Mouse (Mus musculus): ENCODE measurements around the gene Kcnip1.

Gene Kcnip1

DNA sequence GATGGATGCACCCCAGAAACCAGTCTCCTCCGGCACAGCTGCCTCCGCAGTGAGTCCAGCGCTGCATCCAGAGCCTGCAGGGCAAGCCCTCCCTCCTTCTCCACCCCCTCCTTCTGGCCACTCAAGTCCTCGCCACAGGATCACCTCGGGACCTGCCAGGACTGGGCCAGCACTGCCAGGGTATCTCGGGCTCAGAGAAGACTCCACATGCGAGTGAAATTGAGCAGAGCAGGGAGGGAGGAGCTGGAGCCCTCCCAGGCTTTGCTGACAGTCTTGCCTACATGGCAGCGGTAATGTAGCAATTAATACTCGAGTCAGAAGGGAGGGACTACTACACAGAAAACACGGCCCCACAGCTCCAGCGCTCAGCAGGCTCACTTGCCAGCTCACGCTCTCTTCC, at the start of gene Kcnip1:
Gene Kcnip1, minus strand, starts transcription at position 215 of the 400 bp plus-strand sequence.
- DNase-seq (ENCODE audit: low read depth, low spot score), result no peak

DNA sequence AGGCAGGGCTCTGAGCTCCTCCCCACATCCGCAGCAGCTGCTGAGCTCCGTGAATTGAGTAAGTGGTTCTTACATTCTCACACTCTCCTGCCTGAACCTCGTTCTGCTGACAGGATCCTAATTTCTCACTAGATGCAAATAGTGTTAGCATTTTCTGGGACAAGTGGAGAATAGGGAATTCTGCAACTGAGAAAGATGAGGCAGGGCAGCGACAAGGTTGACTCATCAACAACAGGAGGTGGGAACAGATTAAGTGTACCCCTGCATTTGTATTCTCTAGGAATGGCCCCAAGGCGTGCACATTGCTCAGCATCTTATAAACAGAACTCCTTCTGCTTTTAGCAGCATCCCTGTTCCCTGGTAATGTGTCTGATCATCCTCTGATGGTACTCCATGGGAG, 47.1 kb upstream of the Kcnip1 start:
- DNase-seq (ENCODE audit: low read depth, low spot score), result no peak

DNA sequence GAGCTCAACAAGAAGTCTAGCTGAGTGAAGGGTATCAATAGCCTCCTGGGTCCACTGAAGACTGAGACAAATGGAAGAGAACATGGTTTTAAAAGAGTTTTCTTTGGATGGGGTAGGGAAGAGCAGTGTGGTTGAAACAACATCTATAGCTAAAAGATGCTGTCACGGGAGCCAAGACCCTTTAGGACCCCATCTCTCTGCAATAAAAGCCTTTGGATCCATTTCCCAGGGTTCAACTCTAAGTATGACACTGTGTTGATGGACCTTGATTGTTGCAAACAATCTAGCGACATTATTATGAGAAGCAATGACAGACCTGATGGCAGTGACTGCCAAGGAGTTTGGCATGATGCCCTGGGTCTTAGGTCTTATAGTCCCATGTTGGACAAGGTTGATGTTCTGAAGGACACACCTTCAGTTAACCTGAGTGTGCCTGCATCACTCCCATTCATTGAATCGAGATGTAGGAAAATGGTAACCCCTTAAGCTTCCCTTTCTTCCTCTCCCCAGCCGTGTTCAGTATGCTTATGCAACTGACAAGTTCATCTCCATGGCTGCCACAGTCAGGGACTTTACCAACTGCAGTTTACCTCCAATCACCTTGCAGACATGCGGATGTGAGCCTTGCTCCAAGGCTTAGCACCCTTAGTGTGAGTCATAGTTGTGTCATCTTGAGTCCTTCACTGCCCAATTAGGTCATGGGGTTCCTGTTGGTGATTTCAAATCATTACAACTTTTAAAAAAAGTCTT, 43.1 kb upstream of the Kcnip1 start:
- DNase-seq (ENCODE audit: low read depth, low spot score), result no peak

DNA sequence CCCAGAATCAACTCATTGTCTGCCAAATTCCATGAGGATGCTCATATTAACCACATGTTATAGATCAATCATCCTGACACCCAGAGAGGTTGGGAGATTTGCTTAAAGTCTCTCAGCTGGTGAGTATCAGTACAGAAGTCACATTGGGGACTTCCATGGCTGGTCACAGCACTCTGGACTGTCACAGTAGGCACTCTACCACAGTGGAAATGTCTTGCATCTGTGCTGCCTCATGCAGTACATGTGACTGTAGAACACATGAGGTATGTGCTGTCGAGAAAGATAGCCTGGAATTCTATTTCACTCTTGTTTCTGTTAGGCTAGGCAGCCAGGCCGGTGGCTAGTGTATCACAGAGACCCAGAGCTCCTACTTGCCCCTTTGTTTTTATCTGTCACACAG, 41.8 kb upstream of the Kcnip1 start:
- DNase-seq (ENCODE audit: low read depth, low spot score), result no peak

DNA sequence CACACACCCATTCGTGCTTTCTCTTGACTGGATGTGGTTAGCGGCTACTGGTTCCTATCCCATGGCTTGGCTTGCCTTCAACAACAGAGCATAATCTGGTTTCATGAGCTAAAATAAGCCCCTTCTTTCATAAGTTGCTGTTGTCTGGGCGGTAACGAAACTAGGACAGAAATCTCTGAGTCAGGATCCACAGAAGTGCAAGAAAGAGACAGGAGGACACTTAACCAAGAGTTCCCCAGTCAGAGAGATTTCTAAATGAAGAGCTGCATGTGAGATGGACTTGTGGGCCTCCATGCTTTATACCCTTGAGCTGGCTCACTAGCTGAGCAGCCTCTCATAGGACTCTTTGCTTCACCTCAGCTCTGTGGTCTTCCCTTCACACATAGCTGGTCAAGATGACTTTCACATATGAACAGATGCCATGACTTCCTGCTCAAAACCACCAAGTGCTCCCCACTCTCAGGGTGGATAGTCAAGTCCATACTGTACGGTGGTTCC, 41.1 kb upstream of the Kcnip1 start:
- DNase-seq (ENCODE audit: low read depth, low spot score), result no peak

DNA sequence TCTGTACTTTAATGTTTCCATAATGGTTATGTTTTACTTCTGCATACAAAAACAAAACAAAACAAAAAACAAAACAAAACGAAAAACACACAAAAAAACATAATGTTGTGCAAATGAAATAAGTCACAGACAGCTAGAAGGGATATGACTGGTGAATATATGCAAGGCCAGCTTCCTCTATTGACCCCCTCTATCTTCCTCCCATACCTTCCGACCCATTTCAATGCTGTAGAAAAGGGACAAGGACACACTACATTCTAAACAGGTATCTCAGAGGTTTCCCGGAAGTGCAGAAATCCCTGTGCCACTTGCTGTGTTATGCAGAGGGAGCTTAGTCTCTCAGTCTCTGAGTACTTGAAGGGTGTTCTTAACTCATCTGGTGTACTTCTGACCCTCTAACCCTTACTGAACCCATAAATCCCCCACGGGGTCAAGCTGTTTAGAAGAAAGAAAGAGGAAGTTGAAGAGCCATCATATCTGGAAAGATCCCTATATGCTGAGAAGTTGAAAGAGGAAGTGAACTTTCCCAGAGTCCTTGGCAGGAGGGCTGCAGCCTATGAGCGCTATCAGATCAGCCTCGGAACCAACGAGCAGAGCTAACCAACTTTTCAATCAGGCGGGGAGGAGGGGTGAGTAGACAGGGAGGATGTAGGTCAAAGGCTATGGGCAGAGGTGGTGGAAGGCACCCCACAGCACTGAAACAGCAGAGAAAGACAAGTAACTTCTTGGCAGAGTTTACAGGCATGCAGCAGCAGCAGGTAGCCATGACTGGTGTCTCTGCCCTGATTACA, 38.3 kb upstream of the Kcnip1 start:
- no peak for DNase-seq (ENCODE audit: low read depth, low spot score)

DNA sequence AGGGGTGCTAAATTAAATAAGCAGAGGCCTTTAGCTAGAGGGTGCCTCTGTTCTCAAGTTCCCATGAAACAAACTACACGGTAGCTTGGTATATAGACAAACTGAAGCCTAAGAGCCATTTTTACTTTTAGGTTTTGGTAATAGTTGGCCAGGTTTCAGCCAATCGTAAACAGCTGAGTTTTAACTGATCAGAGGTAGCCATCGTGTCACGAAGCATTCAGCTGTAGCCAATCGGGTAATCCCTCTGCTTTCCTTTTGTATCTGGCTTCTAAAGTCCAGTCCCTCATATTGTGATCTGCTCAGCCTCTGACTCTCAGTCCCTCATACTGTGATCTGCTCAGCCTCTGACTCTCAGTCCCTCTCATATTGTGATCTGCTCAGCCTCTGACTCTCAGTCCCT, 36.7 kb upstream of the Kcnip1 start:
- DNase-seq (ENCODE audit: low read depth, low spot score), result no peak

DNA sequence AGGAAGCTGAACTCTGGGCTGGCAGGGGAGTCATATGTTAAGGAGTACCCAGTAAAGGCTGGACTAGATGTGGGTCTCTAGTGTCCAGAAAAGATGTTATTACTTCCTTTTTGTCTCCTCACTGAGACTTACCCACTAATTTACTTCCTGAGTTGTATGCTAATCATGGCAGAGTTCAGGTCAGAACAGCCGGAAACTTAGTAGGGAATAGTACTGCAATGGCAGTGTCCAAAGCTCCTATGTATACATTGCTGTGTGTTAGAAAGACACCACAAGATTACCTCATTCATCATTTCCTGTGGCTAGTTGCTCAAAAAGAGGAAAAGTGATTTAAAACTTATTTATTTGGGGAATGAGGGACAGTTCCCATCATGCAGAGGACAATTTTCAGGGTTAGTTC, 32.1 kb upstream of the Kcnip1 start:
- DNase-seq (ENCODE audit: low read depth, low spot score), result no peak

DNA sequence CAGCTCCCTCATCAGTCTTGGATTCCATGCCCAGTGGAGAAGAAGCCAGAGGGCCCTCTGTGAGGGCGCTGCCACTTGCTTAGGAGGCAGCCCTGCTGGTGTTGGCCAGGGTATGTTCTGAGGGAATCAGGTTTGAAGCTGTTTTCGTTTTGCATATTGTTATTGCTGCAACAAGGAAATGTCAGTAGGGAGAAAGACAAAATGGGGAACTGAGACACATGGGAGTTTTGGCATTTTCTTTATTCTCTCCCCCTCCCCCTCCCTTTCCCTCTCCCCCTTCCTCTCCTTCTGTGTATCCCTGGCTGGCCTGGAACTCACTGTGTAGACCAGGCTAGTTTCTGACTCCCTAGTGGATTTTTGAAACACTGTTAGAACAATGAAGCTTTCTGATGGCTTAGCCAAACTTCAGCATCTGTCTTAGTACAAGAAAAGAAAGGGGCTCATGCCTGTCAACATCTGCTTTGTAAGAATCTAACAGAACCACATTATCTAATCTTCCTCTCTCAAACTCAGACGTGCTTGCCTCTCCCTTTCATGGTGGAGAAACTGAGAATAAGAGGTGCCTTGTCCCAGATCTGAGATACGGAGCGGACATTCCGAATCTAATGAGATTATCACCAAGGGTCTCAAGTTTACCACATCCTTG, 19.2 kb upstream of the Kcnip1 start:
- DNase-seq (ENCODE audit: low read depth, low spot score), result no peak

DNA sequence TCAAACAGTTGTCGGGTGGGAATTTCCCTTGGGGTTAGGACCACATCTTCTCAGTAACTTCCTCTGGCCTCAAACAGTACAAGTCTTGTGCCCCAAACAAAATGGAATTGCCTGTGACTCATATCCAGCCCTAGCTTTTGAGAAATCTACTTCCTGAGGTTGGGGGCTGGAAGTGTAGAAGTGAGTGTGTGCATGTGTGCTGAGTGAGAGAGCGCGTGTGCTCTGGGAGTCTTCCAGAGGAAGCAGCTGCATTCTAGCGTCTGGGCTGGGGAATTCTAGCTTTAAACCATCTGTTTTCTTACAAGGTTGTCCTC, 17.9 kb upstream of the Kcnip1 start:
- DNase-seq (ENCODE audit: low read depth, low spot score), result no peak

DNA sequence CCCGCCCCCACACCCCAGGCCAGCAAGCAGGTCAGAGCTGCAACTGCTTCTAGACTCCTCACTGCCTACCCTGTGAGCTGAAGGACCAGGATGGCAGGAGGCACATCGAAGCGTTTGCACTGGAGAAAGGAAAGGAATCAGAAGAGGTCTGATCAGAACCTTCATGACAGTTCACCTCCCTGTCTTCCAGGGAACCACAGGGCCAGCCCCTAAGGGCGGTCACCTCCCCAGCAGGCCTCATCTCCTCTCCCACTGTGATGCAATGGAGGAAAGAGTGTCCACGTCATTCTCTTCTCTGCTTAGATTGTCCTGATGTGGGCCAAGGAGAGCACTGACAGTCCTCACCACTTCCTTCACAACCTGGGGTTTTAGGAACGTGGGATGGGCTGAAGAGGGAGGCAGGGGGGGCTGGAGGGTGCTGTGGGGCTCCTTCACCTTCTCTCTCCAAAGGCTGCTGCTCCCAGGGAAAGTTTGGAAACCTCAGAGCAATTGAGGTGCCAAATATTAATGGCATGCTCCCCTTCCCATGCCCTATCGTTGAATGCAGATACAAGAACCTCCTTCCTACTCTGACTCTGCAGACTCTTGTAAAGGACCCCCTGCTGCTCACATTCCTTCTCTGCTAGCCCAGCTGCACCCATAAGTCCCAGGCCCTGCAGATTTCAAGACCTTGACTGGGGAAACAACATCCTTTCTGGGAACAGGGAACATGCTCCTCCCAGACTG, 17.3 kb upstream of the Kcnip1 start:
- no peak for DNase-seq (ENCODE audit: low read depth, low spot score)

DNA sequence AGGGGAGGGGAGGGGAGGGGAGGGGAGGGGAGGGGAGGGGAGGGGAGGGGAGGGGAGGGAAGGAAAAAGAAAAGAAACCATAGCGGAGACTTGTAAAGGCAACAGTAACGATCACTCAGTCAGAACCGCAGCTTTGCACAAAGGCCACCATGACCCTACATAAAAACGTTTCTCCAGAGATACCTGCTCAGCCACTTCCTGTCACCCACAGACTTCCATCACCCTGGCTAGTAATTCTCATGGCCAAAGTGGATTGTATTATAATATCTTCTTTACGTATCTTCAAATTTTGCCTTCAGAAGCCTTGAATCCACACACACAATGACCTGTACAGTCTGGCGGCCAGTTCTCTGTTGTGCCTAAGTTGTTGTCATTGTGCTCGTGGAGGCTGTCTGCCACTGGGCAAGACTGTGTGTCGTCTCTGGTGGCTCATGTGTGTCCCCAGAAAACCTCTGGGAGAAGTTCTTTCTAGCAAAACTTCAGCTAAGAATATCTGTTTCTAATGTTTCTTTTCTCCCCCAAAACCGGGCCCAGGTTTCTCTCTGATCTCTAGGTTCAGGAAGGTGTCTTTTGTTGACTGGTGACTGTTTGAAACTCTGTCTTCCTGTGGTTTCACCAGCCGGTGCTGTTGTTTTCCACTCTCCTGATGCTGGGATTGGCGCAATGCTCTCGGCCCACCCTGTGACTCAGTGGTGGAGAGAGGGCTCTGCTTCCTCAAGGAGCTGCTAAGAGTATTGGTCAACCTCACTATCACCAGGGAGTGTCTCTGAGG, 16.6 kb upstream of the Kcnip1 start:
- DNase-seq (ENCODE audit: low read depth, low spot score), result no peak

DNA sequence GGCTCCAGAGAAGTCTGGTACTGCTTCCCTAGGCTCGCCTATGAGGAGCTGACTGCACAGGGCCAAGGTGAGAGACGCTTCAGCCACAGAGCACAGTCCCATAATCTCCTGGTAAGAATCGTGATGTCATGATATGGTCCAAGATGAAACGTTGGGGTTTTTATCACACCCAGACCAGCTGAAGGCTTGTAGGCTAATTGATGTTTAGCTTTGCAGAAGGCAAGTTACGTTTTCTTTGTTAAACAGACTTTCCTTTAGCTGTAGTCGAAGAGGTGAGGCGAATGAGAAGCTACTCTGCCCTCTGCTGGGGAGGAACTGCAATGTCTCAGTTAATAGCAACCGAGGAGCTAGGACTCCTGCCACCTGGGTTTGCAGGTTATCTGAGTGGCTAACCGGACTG, 15.8 kb upstream of the Kcnip1 start:
- DNase-seq (ENCODE audit: low read depth, low spot score), result peak; percentile 7

DNA sequence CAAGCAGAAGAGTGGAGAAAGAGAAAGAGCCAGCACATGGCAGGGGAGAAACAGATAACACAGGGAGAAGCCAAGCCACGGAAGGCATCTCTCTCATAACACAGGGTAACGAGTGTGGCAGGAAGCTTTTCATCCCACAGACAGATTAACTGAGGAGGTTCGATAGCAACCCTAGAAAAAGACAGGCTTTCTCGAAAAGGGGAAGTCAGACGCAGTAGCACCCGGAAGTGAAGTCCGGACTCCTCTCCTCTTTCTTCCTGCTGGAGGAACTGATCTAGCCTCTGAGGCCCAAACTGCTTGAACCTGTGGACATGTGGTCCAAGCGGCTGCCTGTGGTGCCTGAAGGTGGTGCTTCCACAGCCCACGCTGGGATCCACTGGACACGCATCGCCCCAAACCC, 15.3 kb upstream of the Kcnip1 start:
- no peak for DNase-seq (ENCODE audit: low read depth, low spot score)

DNA sequence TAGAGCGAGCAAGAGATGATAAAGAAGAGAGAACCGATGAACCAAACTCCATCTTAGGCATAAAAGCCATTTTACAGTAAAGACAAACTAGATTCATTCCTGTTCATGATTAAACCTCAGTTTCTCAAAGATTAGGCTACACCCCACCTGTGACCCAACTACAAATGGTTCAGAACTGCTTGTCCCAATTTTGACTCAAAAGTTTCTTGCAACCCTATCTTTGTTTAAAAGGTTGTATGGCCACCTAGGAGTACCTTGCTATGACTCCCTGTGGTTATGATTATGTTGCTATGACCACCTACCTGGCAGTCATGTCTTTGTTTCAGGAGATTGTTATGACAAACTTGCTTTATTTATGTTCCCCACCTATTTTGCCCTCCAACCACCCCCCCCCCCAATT, 14.7 kb upstream of the Kcnip1 start:
- DNase-seq (ENCODE audit: low read depth, low spot score), result no peak

DNA sequence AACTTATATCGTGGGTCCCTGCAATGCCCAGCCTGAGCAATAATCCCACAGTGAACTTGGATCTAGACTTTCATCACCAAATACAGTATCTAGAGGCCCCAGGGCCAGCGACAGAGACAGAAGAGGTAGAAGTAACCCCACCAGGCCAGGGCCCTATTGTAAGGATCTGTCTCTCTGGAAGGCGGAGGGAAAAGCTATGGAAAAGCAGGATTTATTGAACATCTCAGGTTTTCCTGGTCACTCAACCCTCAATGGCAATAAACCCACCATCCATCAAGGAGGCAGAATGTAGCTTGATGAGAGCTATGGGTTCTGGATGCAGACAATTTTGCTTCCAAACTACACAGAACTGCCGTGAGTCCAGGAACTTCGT, 9.6 kb upstream of the Kcnip1 start:
- no peak for DNase-seq (ENCODE audit: low read depth, low spot score)

DNA sequence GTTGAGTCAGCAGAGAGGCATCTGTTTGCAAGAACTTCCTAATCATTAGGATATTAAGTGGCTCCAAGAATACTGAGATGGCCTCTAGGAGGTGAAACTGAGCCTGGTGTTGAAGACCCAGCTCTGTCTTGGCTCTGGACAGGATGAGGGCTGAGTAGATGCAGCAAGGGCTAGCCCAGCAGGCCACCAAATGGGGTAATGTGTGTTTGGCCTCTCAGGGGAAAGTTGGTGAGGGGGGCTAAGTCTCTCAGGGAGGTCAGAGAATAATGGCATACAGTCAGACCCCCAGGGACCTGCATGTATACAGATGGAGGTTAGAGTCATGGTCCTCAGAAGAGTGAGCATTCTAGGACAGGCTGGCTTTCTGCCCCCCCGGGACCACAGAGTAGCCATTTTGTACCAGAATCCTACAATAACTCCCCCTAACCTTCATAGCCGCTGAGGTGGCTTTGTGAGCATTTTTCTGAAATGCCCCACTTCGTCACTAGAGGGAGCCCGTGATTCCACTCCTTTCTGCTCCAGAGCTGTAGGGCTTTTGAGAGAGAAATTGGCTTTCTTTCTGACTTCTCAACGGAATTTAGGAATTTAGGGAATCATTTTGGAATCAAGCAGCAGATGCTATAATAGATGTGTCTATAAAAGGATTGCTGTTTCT, 9.1 kb upstream of the Kcnip1 start:
- peak; percentile 52 for DNase-seq (ENCODE audit: low read depth, low spot score)

DNA sequence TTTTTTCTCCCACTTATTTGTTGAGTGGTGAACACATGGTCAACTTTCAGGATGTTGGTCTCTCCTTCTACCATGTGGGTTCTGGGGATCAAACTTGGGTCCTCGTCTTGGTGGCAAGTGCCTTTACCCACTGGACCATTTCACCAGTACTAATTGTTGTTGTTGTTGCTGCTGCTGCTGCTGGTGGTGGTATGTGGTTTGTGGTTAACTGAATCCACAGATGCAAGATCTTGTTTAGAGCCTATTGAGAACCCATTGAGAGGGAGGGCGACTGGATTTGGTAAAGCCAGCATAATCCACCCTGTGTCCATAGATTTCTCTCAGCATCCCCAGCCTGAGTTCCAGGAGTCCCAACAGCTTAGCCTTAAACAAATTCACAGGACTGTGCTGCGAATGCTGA, 7.5 kb upstream of the Kcnip1 start:
- DNase-seq (ENCODE audit: low read depth, low spot score), result no peak

DNA sequence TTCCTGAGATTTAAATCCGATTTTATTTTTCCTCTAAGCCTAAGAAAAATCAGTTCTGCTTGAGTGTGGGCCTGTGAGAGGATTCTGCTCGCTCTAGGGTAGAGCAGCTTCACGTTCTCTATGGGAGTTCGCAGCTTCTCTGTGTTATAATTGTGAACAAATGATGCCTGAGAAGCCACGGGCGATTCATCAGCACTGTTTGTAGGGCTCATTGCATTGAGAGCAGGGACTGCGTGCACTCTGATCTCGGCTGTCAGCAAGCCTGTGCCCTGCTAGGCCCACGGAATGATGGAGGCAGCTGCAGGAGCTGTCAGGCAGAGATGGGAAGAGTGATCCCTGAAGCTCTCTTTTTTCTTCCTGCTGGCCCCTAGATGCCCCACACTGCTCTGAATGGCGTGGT, 5.3 kb upstream of the Kcnip1 start:
- DNase-seq (ENCODE audit: low read depth, low spot score), result no peak

DNA sequence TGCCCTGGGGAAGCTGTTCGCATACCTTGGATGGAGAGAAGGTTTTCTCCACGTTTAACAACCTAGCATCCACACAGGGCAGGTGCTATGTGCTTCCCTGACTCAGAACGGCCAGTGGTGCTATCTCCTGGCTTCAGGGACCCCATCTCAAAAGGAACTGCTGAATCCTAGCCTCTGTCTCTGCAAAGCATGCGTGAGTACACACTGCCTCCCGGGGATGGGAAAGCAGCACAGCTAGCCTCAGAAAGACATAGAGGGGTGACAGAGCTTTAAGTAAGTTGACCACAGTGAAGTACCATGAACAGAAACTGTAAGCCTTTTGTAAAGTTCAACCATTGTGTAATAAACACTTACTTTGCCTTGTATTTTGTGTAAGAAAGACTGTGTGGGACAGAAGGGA, 544 bp upstream of the Kcnip1 start:
- DNase-seq (ENCODE audit: low read depth, low spot score), result no peak

DNA sequence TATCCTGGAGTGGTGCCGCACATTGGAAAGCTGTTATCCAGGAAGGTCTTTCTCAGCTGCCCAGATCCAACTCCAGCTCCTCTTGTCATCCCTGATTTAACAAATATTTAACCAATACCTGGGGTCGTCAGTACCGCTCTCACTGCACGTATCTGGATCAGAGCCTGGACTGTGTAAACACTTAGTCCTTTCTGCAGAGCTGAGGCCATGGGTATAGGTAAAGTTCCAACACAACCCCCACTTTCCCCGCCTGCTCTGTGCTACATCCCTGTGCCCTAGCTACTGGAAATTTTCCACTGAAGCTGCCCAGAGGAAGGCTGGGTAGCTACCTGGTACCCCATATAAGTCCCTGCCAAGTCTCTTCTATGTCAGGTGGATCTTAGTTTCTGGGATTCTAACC, 3.0 kb downstream of the Kcnip1 start:
- DNase-seq (ENCODE audit: low read depth, low spot score), result no peak
